Mouse (Mus musculus): ENCODE data around the gene Nr2c2ap. TPM values are rescaled to one million over a fixed set of nuclear protein-coding genes. Genes with fewer than 3 reads are reported as not detected.
A peak's percentile ranks its signal among the peaks of the same experiment; 100 is the strongest.

Nr2c2ap gene
- polyA plus RNA-seq, 1 experiment from 2014 or later, result 17.4 TPM

GRCm38 (mm10) chr8:70170748-70171147 lies 39.6 kb downstream of the Nr2c2ap start:
- H3K4me3 ChIP-seq (replicated peaks), result no peak overlapping the region
- H3K9ac ChIP-seq, result no peak overlapping the region
- H3K4me1 ChIP-seq (replicated peaks), result peaks cover 57% of the 10 kb centered on the region
- 54% methylated on average over 3 of the region's 3 CpGs for WGBS (ENCODE audit: insufficient replicate concordance)
- H3K27me3 ChIP-seq, result peaks cover 20% of the 10 kb centered on the region
- H3K4me2 ChIP-seq, result no peak overlapping the region
- ATAC-seq (ENCODE audit: insufficient read depth), result no peak
- no peaks in the 10 kb centered on the region for H3K9me3 ChIP-seq (replicated peaks)
- 0 out of 2 replicates have a peak overlapping the region, but pooled peaks have one; percentile 68 for H3K27ac ChIP-seq (replicated peaks)
- 0 out of 2 replicates have a peak, but pooled peaks cover 2% of the 10 kb centered on the region for H3K36me3 ChIP-seq (replicated peaks)

- 51% methylated on average over 7 of the region's 7 CpGs for WGBS (ENCODE audit: insufficient replicate concordance)
- peaks cover 15% of the 10 kb centered on the region for H3K27me3 ChIP-seq
- no peak overlapping the region for H3K9ac ChIP-seq
- no peak for ATAC-seq (ENCODE audit: insufficient read depth)
- H3K27ac ChIP-seq (replicated peaks), result peak overlapping the region; percentile 68
- H3K4me2 ChIP-seq, result peak overlapping the region; percentile 71
- no peaks in the 10 kb centered on the region for H3K9me3 ChIP-seq (replicated peaks)
- H3K4me3 ChIP-seq (replicated peaks), result no peak overlapping the region
- H3K36me3 ChIP-seq (replicated peaks), result 0 out of 2 replicates have a peak, but pooled peaks cover 2% of the 10 kb centered on the region
- peaks cover 53% of the 10 kb centered on the region for H3K4me1 ChIP-seq (replicated peaks)
These were observed 40.1 kb downstream of the Nr2c2ap start for GRCm38 (mm10) chr8:70171240-70171639.

GRCm38 (mm10) chr8:70172043-70172681 lies 41.0 kb downstream of the Nr2c2ap start, which contains the start of gene Tmem161a:
TSS of gene Tmem161a (plus strand) at chr8:70172356.
- no peaks in the 10 kb centered on the region for H3K9me3 ChIP-seq (replicated peaks)
- peak within 1 kb of the TSS; percentile 68 for H3K27ac ChIP-seq (replicated peaks)
- peak within 1 kb of the TSS; percentile 66 for H3K4me3 ChIP-seq (replicated peaks)
- peaks cover 7% of the 10 kb centered on the region for H3K27me3 ChIP-seq
- ATAC-seq (ENCODE audit: insufficient read depth), result peak; percentile 93
- peak within 1 kb of the TSS; percentile 71 for H3K4me2 ChIP-seq
- peaks cover 10% of the 10 kb centered on the region for H3K36me3 ChIP-seq (replicated peaks)
- H3K4me1 ChIP-seq (replicated peaks), result peaks cover 45% of the 10 kb centered on the region
- WGBS (ENCODE audit: insufficient replicate concordance), result 2% methylated on average over 27 of the region's 27 CpGs
- H3K9ac ChIP-seq, result peak within 1 kb of the TSS; percentile 67

GRCm38 (mm10) chr8:70173320-70173719 lies 42.2 kb downstream of the Nr2c2ap start:
- Histone ChIP-seq H3K36me3 (replicated peaks) (peaks cover 18% of the 10 kb centered on the region), H3K4me3 (replicated peaks) (peak overlapping the region; percentile 66; the same call in 1 of the 2 replicates), H3K9me3 (replicated peaks) (no peaks in the 10 kb centered on the region), H3K9ac (0 out of 2 replicates have a peak overlapping the region, but pooled peaks have one; percentile 4), H3K27me3 (no peaks in the 10 kb centered on the region), H3K4me1 (replicated peaks) (peaks cover 44% of the 10 kb centered on the region), H3K4me2 (peak overlapping the region; percentile 71), H3K27ac (replicated peaks) (peak overlapping the region; percentile 60; the same call in 1 of the 2 replicates)
- ATAC-seq (ENCODE audit: insufficient read depth), result peak; percentile 40; the same call in 1 of the 2 replicates
- 25% methylated on average over 5 of the region's 5 CpGs for WGBS (ENCODE audit: insufficient replicate concordance)

GRCm38 (mm10) chr8:70174079-70174478 lies 42.9 kb downstream of the Nr2c2ap start:
- H3K9ac ChIP-seq, result no peak overlapping the region
- peak overlapping the region; percentile 9; the same call in 1 of the 2 replicates for H3K4me2 ChIP-seq
- no peaks in the 10 kb centered on the region for H3K9me3 ChIP-seq (replicated peaks)
- no peak for ATAC-seq (ENCODE audit: insufficient read depth)
- no peaks in the 10 kb centered on the region for H3K27me3 ChIP-seq
- WGBS (ENCODE audit: insufficient replicate concordance), result 68% methylated on average over 7 of the region's 7 CpGs
- no peak overlapping the region for H3K4me3 ChIP-seq (replicated peaks)
- peaks cover 22% of the 10 kb centered on the region for H3K36me3 ChIP-seq (replicated peaks)
- H3K27ac ChIP-seq (replicated peaks), result peak overlapping the region; percentile 43
- peaks cover 44% of the 10 kb centered on the region for H3K4me1 ChIP-seq (replicated peaks)

- peaks cover 33% of the 10 kb centered on the region for H3K36me3 ChIP-seq (replicated peaks)
- no peak overlapping the region for H3K27ac ChIP-seq (replicated peaks)
- no peaks in the 10 kb centered on the region for H3K27me3 ChIP-seq
- H3K9me3 ChIP-seq (replicated peaks), result no peaks in the 10 kb centered on the region
- no peak overlapping the region for H3K4me3 ChIP-seq (replicated peaks)
- 74% methylated on average over 2 of the region's 2 CpGs for WGBS (ENCODE audit: insufficient replicate concordance)
- ATAC-seq (ENCODE audit: insufficient read depth), result no peak
- H3K4me1 ChIP-seq (replicated peaks), result peaks cover 46% of the 10 kb centered on the region
- H3K9ac ChIP-seq, result no peak overlapping the region
- no peak overlapping the region for H3K4me2 ChIP-seq
These were observed 47.1 kb downstream of the Nr2c2ap start for GRCm38 (mm10) chr8:70178231-70178630.

- H3K27ac ChIP-seq (replicated peaks), result 0 out of 2 replicates have a peak overlapping the region, but pooled peaks have one; percentile 19
- no peak overlapping the region for H3K4me2 ChIP-seq
- H3K9ac ChIP-seq, result no peak overlapping the region
- H3K9me3 ChIP-seq (replicated peaks), result no peaks in the 10 kb centered on the region
- H3K4me1 ChIP-seq (replicated peaks), result peaks cover 37% of the 10 kb centered on the region
- ATAC-seq (ENCODE audit: insufficient read depth), result no peak
- H3K4me3 ChIP-seq (replicated peaks), result no peak overlapping the region
- peaks cover 33% of the 10 kb centered on the region for H3K36me3 ChIP-seq (replicated peaks)
- H3K27me3 ChIP-seq, result no peaks in the 10 kb centered on the region
- 89% methylated on average over 4 of the region's 4 CpGs for WGBS (ENCODE audit: insufficient replicate concordance)
These were observed 47.9 kb downstream of the Nr2c2ap start for GRCm38 (mm10) chr8:70179082-70179481.

GRCm38 (mm10) chr8:70181212-70181902 lies 50.2 kb downstream of the Nr2c2ap start:
- Histone ChIP-seq H3K4me2 (peak overlapping the region; percentile 48), H3K9me3 (replicated peaks) (no peaks in the 10 kb centered on the region), H3K9ac (peak overlapping the region; percentile 35; the same call in 1 of the 2 replicates), H3K27ac (replicated peaks) (peak overlapping the region; percentile 68), H3K27me3 (no peaks in the 10 kb centered on the region), H3K4me3 (replicated peaks) (no peak overlapping the region), H3K4me1 (replicated peaks) (peaks cover 30% of the 10 kb centered on the region), H3K36me3 (replicated peaks) (peaks cover 38% of the 10 kb centered on the region)
- ATAC-seq (ENCODE audit: insufficient read depth), result peak; percentile 87
- 58% methylated on average over 16 of the region's 16 CpGs for WGBS (ENCODE audit: insufficient replicate concordance)

GRCm38 (mm10) chr8:70181903-70182252 lies 50.7 kb downstream of the Nr2c2ap start:
- H3K4me3 ChIP-seq (replicated peaks), result no peak overlapping the region
- no peaks in the 10 kb centered on the region for H3K9me3 ChIP-seq (replicated peaks)
- no peaks in the 10 kb centered on the region for H3K27me3 ChIP-seq
- peak overlapping the region; percentile 35 for H3K9ac ChIP-seq
- no peak; the same call in 1 of the 2 replicates for ATAC-seq (ENCODE audit: insufficient read depth)
- peaks cover 38% of the 10 kb centered on the region for H3K36me3 ChIP-seq (replicated peaks)
- peaks cover 30% of the 10 kb centered on the region for H3K4me1 ChIP-seq (replicated peaks)
- H3K4me2 ChIP-seq, result peak overlapping the region; percentile 48
- peak overlapping the region; percentile 68 for H3K27ac ChIP-seq (replicated peaks)
- WGBS (ENCODE audit: insufficient replicate concordance), result 49% methylated on average over 2 of the region's 2 CpGs

- Histone ChIP-seq H3K9ac (no peak overlapping the region), H3K4me2 (no peak overlapping the region), H3K36me3 (replicated peaks) (peaks cover 41% of the 10 kb centered on the region), H3K4me3 (replicated peaks) (no peak overlapping the region), H3K4me1 (replicated peaks) (peaks cover 30% of the 10 kb centered on the region), H3K27ac (replicated peaks) (no peak overlapping the region), H3K27me3 (no peaks in the 10 kb centered on the region), H3K9me3 (replicated peaks) (no peaks in the 10 kb centered on the region)
- no peak for ATAC-seq (ENCODE audit: insufficient read depth)
- 79% methylated on average over 4 of the region's 4 CpGs for WGBS (ENCODE audit: insufficient replicate concordance)
These were observed 52.1 kb downstream of the Nr2c2ap start for GRCm38 (mm10) chr8:70183194-70183593.
